Mouse (Mus musculus) urinary bladder, postnatal 10 days (tissue): ENCODE data around the gene Scrt2.
A peak's percentile ranks its signal among the peaks of the same experiment; 100 is the strongest.

Experiments used
- DNase-seq: peaks from one replicate; pipeline ENCODE4 v3.0.0; 2022; ENCODE audit warnings: low spot score

The Scrt2 gene

GRCm38 (mm10) chr2:152106225-152106595, 24.9 kb downstream of the Scrt2 start:
- no peak for DNase-seq

GRCm38 (mm10) chr2:152106597-152106996, 25.3 kb downstream of the Scrt2 start:
- no peak for DNase-seq

DNA sequence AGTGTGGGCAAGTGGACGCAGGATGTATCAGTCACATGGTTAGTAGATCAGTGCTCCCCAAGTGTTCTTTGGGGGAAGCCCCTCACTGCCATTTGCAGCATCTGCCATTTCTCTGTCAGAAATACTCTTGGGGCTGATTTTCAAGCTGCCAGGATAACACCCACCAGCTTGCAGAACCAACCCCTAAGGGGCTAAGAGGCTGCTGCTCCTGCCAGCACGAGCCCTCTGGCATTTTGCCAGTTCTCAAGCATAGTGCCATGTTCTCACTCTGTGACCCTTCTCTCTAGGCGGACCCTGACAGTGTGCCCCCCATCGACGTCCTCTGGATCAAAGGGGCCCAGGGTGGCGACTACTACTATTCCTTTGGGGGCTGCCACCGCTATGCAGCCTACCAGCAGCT, 27.4 kb downstream of the Scrt2 start:
- no peak for DNase-seq

GRCm38 (mm10) chr2:152109386-152109785, 28.1 kb downstream of the Scrt2 start:
- no peak for DNase-seq

DNA sequence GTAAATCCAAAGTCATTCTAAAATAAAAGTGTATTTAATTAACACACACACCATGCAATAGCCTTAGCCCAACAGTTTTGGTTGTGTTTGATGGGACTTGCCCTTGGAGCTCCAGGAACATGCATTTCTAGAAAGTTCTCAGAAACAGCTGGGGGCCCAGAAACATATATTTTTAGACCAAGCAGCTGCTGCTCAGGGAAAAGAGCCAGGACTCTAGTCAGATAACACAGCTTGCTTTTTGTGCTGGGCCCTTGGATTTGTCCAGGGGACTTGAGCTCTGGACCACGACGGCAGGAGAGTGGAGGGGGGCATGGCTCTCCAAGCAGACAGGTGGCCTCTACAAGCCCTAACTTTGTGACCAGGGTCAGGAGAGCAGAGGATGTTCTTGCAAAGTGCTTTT, 30.0 kb downstream of the Scrt2 start:
- DNase-seq: no peak

DNA sequence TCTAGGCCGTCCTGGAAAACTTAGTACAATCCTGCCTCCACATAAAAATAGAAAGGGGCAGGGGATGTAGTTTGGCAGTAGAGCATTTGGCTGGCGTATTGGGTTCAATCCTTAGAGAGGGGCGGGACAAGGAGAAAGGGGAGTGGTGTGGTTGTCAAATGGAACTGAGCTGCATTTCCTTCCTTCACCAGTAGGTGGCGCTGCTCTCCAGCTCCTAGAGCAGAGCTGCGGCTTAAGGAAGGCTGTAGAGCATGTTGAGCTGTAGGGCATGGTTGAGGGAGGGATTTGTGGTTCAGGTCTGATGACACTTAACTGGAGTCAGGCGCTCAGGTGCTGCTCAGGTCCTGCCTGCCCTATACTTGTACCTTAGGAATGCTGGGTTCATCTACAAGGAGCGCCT, 30.6 kb downstream of the Scrt2 start:
- DNase-seq: peak; percentile 73

DNA sequence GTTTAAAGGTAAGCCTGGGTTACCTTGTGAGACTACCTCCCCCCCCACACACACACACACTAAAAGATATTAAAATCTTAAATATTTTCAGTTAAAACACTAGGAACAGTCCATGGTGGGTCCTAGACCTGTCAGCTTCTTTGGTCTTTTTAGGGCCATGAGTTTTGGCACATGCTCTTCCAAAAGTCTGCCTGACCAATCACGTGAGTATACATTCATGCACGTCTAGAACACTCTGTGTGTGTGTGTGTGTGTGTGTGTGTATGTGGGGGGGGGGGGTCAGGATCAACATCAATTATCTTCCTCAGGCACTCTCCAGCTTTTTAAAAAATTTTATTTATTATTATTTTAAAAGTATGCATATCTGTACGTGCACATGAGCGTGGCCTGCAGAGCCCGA, 31.2 kb downstream of the Scrt2 start:
- no peak for DNase-seq

GRCm38 (mm10) chr2:152112970-152113369, 31.6 kb downstream of the Scrt2 start:
- no peak for DNase-seq

DNA sequence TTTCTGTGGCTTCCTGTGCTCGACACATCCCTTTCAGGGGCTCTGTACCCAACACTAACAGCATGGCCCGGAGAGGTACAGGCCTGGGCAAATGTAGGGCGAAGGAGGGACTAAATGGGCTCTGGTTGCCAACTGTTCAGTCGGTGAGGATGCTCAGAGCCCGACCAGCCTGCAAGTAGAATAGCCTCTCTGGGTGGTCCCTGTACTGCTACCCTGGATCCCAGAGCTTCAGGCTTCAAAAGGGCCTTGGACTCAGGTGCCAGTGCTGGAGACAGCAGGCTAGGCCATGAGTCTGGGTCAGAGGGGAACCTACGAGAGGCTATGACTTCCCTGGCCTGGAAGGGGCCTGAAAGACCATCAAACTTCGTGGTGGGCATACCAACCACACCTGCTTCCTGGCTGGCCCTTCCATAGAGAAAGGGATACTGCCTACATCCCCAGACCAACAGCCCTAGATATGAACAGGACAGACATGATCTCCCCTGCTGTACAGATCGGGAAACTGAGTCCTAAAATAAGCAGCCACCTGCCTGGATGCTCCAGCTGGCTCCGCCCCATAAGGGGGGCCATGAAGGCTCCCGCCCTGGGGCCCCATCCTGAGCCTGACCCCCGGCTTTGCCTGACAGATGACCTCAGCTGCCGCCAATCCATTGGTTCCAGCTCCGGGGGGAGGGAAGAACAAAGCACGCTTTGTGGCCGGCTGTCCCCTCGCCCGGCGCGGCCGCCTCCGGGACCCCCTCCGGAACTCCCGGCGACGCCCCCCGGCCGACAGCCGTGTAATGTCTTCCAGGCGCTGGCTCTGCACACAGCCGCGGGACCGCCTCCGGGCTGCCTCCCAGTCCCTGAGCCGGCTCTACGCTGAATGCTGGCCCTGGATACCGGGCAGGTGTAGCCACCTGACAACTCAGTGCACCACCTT, 33.0 kb downstream of the Scrt2 start:
- no peak for DNase-seq

GRCm38 (mm10) chr2:152117694-152118093, 36.4 kb downstream of the Scrt2 start:
- DNase-seq: no peak

DNA sequence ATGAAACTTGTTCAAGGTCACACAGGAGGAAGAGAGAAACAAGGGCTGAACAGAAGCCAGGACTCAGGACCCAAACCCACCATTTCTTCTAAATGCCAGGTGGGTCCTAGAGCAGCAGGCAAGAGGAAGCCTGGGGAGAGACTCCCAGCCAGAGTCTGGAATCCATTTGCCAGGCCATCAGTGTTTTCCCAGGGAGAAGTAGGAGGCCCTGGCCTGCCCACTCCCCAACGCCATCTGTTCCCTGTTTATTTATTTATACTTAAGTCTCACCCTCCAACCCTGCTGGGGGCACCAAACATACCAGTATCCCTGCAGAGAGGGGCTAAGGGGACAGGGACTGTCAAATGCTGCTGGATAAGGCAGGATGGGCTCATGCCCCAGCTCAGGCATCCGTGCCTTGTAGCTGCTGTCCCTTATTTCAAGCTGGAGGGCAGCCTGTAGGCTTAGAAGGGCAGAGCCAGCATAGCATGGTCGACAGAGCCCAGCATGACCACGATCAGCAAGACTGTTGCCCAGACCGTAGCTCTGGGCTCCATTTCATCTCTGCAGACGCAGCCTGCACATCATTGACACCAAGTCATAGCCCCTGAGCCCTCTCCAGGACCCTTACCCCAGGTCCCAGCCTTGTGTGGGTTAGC, 38.0 kb downstream of the Scrt2 start:
- no peak for DNase-seq

GRCm38 (mm10) chr2:152122896-152123295, 41.6 kb downstream of the Scrt2 start:
- DNase-seq: no peak

DNA sequence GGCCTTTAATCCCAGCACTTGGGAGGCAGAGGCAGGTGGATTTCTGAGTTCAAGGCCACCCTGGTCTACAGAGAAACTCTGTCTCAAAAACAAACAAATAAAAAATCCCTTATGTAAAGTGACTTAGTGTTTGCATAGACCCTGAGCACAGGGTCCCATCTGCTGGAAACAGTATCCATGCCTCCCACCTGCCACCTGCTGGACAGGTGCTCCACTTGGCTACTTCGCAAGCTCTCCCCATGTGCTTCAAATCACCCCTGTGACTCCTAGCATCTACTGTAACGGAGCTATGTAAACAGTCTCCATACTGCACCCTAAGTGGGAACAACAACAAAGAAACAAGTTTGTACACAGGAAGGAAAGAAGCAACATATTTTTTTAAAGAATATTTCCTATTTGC, 47.3 kb downstream of the Scrt2 start:
- DNase-seq: no peak

DNA sequence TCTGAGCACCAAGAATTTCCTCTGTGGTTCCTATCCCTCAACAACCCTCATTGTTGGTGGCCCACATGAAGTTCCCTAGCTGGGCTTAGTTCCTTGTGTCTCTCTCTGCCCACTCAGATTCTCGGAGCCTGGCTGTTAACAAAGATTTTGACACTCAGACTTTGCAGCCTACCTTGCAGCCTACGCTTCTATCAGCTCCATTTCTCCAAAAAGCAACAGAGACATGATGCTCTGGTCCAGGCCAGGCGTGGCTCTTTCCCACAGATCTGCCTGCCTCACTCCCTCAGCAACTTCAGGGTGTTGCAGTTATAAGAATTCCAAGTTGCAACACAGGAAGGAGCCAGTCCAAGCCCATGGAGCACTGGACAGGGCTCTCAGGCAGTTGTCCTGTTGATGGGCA, 48.4 kb downstream of the Scrt2 start:
- DNase-seq: no peak

DNA sequence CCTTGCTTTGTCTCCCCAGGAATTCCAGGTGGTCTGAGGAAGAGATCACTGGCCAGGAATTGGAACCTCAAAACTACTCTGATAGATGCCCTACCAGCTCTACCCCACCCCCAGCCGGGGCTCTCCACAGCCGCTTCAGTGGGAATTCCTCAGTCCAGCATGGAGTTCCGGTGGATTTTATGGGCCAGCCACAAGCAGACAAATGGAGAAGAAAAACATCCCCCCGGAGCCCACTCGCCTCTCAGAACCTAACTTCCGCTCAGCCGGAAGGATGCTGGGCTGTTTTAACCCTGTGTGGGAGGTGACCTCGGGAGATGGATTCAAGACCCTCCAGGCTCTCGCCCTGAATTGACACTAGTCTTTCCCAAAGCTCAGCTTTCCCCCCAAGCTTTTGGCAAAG, 50.7 kb downstream of the Scrt2 start:
- no peak for DNase-seq

DNA sequence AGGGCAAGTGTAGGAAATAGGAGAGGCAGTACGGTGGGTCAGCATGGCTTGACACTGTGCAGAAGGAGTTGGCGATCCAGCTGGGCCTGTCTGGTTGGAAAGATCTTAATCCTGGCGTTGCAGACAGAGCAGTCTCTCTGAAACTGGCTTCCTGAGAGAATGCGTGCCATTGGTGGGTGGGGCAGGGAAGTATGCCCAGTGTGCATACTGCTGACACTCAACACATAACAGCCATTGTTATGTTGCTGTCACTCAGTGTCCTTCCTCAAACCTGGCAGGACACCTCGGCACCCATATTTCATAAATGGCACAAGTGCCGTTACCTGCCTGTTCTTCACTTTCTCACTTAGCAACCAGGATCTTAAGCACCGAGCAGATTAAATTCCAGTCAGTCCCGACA, 51.4 kb downstream of the Scrt2 start:
- DNase-seq: no peak

GRCm38 (mm10) chr2:152139191-152139987, 58.1 kb downstream of the Scrt2 start:
- DNase-seq: no peak

GRCm38 (mm10) chr2:152140941-152141340, 59.6 kb downstream of the Scrt2 start:
- no peak for DNase-seq

DNA sequence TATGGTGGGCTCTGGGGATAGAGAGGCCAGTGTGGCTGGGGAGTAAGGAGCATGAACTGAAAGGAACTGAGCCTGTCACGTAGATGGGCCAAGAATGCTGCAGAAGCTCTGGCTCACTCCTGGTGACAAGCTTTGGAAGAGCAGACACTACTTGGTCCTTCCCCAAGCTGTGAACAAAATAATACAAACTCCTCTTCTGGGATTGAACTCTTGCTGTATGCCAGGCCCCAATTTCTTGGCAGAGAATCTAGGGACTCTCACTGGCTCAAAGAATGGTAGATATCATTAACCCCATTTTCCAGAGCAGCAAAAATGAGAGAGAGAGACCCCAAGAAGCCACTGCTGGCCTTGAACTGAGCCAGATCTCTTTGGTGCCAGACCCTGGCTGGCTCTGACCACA, 60.2 kb downstream of the Scrt2 start:
- DNase-seq: no peak

GRCm38 (mm10) chr2:152142046-152142445, 60.7 kb downstream of the Scrt2 start:
- no peak for DNase-seq

GRCm38 (mm10) chr2:152142571-152142970, 61.2 kb downstream of the Scrt2 start:
- DNase-seq: no peak

DNA sequence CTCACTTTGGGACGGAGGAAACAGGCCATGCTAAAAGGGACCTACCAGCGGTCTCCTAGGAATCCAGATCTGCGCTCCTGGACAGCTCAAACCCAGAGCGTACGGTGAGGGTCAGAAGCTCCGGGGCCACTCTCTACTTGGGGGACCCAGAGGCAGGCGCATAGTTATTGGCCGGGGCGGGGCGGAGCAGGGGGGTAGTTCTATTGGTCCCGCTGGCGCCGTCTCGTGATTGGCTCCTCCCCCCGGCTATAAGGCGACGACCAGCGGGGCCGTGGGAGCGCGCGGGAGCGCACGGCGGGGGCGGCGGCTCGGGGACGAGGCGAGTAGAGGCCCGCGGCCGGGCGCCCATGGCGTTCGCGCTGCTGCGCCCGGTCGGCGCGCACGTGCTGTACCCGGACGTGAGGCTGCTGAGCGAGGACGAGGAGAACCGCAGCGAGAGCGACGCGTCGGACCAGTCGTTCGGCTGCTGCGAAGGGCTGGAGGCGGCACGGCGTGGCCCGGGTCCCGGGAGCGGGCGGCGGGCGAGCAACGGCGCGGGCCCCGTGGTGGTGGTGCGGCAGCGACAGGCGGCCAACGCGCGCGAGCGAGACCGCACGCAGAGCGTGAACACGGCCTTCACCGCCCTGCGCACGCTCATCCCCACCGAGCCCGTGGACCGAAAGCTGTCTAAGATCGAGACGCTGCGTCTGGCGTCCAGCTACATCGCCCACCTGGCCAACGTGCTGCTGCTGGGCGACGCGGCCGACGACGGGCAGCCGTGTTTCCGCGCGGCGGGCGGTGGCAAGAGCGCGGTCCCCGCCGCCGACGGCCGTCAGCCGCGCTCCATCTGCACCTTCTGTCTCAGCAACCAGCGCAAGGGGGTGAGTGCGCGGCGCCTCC, 62.2 kb downstream of the Scrt2 start, which contains the start of gene Tcf15:
Gene Tcf15, plus strand, starts transcription at position 283 of the 879 bp plus-strand sequence.
- no peak for DNase-seq
